Mouse (Mus musculus) left cerebral cortex, adult 8-10 months (tissue): ENCODE measurements at regions not wholly inside any gene's neighbourhood (a gene's known extent, or its start where the extent isn't known, plus 50 kb on each side); places are given as distances from the start of the nearest gene placed in this dataset.

Experiments used
- DNase-seq, 2 experiments: peaks; one replicate each; pipeline ENCODE4 v3.0.0; 2022; ENCODE audit warnings: low spot score in 2 of 2

- DNase-seq: no peak
Observed at GRCm38 (mm10) chr3:31394533-31394932, 84.4 kb upstream of the Slc7a14 start.

- DNase-seq: no peak
Observed at GRCm38 (mm10) chr3:31389955-31390354, 79.8 kb upstream of the Slc7a14 start.

GRCm38 (mm10) chr3:31375678-31376077, 65.5 kb upstream of the Slc7a14 start:
- no peak for DNase-seq

- no peak for DNase-seq
Observed at GRCm38 (mm10) chr3:31374061-31374460, 63.9 kb upstream of the Slc7a14 start.

- DNase-seq: no peak
Observed at GRCm38 (mm10) chr3:31368259-31368658, 58.1 kb upstream of the Slc7a14 start.
